In genomic region chr2:178664977-178665376, GRCm38 (mm10) we compare ENCODE assay signal across 9 mouse cellular contexts.
A peak's percentile ranks its signal among the peaks of the same experiment; 100 is the strongest.
DNase-seq lines count a peak whose midpoint lies in the region; ATAC-seq and TF ChIP-seq lines count a peak whose summit lies in the region.
"Had no signal": no experiment of that assay in that cellular context is flagged by ENCODE, and none has a peak within 500 bp of the region (broad histone marks: within the 10 kb centered on the region; RNA-seq: fewer than 3 reads in every experiment).

No protein-coding gene starts in this region.

- TF ChIP-seq POLR2A in ES-Bruce4 (IDR thresholded peaks at IDR 0.05; ENCODE audit: insufficient read depth, low read length): no peak

- peak; percentile 18; the same call in 1 of the 2 replicates for ATAC-seq in lung, postnatal 0 days

- DNase-seq in 3T3-L1 (ENCODE audit: low read depth, low spot score) (peak; percentile 31), MN1 (ENCODE audit: low spot score) (no peak)
- peak; percentile 31 for DNase-seq in cerebellum, adult 9-10 months
- peak; percentile 14 to 73 for DNase-seq in frontal cortex, adult 2 months (ENCODE audit: extremely low spot score in 1 of 2, low spot score in 1 of 2)
- DNase-seq in kidney, postnatal 14 days: peak; percentile 62
- peak; percentile 79 for DNase-seq in lung, postnatal 0 days (ENCODE audit: low spot score)
- peak; percentile 73 for DNase-seq in right cerebral cortex, postnatal 14 days

- no peak overlapping the region for H3K27ac ChIP-seq in ES-Bruce4 (ENCODE audit: insufficient read depth, low read length)
- H3K27ac ChIP-seq in lung, postnatal 0 days (ENCODE audit: low read length): no peak overlapping the region

- no peak overlapping the region for H3K4me2 ChIP-seq in lung, postnatal 0 days (replicated peaks; ENCODE audit: low read depth, low read length)

- no peaks in the 10 kb centered on the region for H3K4me1 ChIP-seq in ES-Bruce4 (ENCODE audit: control insufficient read depth, insufficient read depth, low read length)
- no peaks in the 10 kb centered on the region for H3K4me1 ChIP-seq in lung, postnatal 0 days (ENCODE audit: insufficient read depth, low read depth, low read length)

- H3K27me3 ChIP-seq in ES-Bruce4 (ENCODE audit: control insufficient read depth, insufficient read depth, low read length, poor library complexity, severe bottlenecking): no peaks in the 10 kb centered on the region
- no peaks in the 10 kb centered on the region for H3K27me3 ChIP-seq in lung, postnatal 0 days (replicated peaks; ENCODE audit: insufficient read depth, low read length)

- no peak overlapping the region for H3K9ac ChIP-seq in ES-Bruce4 (ENCODE audit: low read depth, poor library complexity, severe bottlenecking)
- no peak overlapping the region for H3K9ac ChIP-seq in lung, postnatal 0 days (replicated peaks; ENCODE audit: low read depth)

- no peaks in the 10 kb centered on the region for H3K36me3 ChIP-seq in ES-Bruce4 (ENCODE audit: control insufficient read depth, insufficient read depth, low read length, poor library complexity, severe bottlenecking)
- no peaks in the 10 kb centered on the region for H3K36me3 ChIP-seq in lung, postnatal 0 days (ENCODE audit: insufficient read depth, low read length)

- TF ChIP-seq EP300 in ES-Bruce4 (IDR thresholded peaks at IDR 0.05; ENCODE audit: insufficient read depth, low read depth, low read length): no peak
- TF ChIP-seq EP300 in lung, postnatal 0 days (IDR thresholded peaks at IDR 0.05): no peak

- no peaks in the 10 kb centered on the region for H3K9me3 ChIP-seq in ES-Bruce4 (replicated peaks; ENCODE audit: control insufficient read depth, insufficient read depth, low read length, poor library complexity, severe bottlenecking)
- H3K9me3 ChIP-seq in lung, postnatal 0 days (ENCODE audit: low read length): no peaks in the 10 kb centered on the region

- no peak overlapping the region for H3K4me3 ChIP-seq in ES-Bruce4 (ENCODE audit: low read depth, low read length)
- no peak overlapping the region for H3K4me3 ChIP-seq in lung, postnatal 0 days (ENCODE audit: low read depth, low read length)
- H3K4me3 ChIP-seq: myocyte had no signal

- WGBS in lung, postnatal 0 days: 8% methylated on average over 4 of the region's 4 CpGs

- peak; percentile 83 for TF ChIP-seq CTCF in ES-Bruce4 (IDR thresholded peaks at IDR 0.05; ENCODE audit: low read depth, low read length)
- TF ChIP-seq CTCF in lung, postnatal 0 days (IDR thresholded peaks at IDR 0.05): peak; percentile 92
